Mouse (Mus musculus) G1E-ER4 (cell line): ENCODE data around the gene Jade1. TPM values are rescaled to one million over a fixed set of nuclear protein-coding genes. Genes with fewer than 3 reads are reported as not detected.

ENCODE experiments used
- GATA1 ChIP-seq: IDR thresholded peaks from one replicate; pipeline ENCODE4 v1.8.0; 2012; ENCODE audit warnings: low read length, inconsistent platforms
- polyA plus RNA-seq: library from polyadenylated mRNA; stranded (reverse); fragments of >175 nt; gene quantifications from 2 replicates; pipeline ENCODE4 v1.2.3, GENCODE M21; 2012

Jade1 gene
- 59.0 and 95.2 TPM in 2 replicates for polyA plus RNA-seq

GRCm38 (mm10) chr3:41555491-41556381 is at the start of gene Jade1:
Gene Jade1 (plus strand): TSS chr3:41555731.
- TF ChIP-seq GATA1 = no peak

- TF ChIP-seq GATA1 = no peak
Measured at GRCm38 (mm10) chr3:41509441-41509840, 46.1 kb upstream of the Jade1 start.

GRCm38 (mm10) chr3:41510191-41510590 is 45.3 kb upstream of the Jade1 start:
- no peak for TF ChIP-seq GATA1

GRCm38 (mm10) chr3:41510750-41511149 is 44.8 kb upstream of the Jade1 start:
- no peak for TF ChIP-seq GATA1

- TF ChIP-seq GATA1 = no peak
Measured at GRCm38 (mm10) chr3:41514003-41514402, 41.5 kb upstream of the Jade1 start.

GRCm38 (mm10) chr3:41514683-41515305 is 40.7 kb upstream of the Jade1 start:
- no peak for TF ChIP-seq GATA1

- no peak for TF ChIP-seq GATA1
Measured at GRCm38 (mm10) chr3:41516961-41517518, 38.5 kb upstream of the Jade1 start.

GRCm38 (mm10) chr3:41520925-41521324 is 34.6 kb upstream of the Jade1 start:
- no peak for TF ChIP-seq GATA1

GRCm38 (mm10) chr3:41521733-41522132 is 33.8 kb upstream of the Jade1 start:
- no peak for TF ChIP-seq GATA1

GRCm38 (mm10) chr3:41522226-41523005 is 33.1 kb upstream of the Jade1 start:
- TF ChIP-seq GATA1 = no peak

GRCm38 (mm10) chr3:41523006-41523375 is 32.5 kb upstream of the Jade1 start:
- TF ChIP-seq GATA1 = no peak

- no peak for TF ChIP-seq GATA1
Measured at GRCm38 (mm10) chr3:41523460-41523859, 32.1 kb upstream of the Jade1 start.

- TF ChIP-seq GATA1 = no peak
Measured at GRCm38 (mm10) chr3:41528291-41528969, 27.1 kb upstream of the Jade1 start.

GRCm38 (mm10) chr3:41530156-41530555 is 25.4 kb upstream of the Jade1 start:
- no peak for TF ChIP-seq GATA1

- no peak for TF ChIP-seq GATA1
Measured at GRCm38 (mm10) chr3:41531541-41531940, 24.0 kb upstream of the Jade1 start.
